Mouse (Mus musculus) spleen, adult 2 months (tissue): ENCODE measurements around the gene Smpd3. TPM values are rescaled to one million over a fixed set of nuclear protein-coding genes. Genes with fewer than 3 reads are reported as not detected.

Source experiments
- DNase-seq, 2 experiments: peaks; one replicate each; pipeline versions ENCODE4 v3.0.0 to v3.0.0-alpha.2; 2012 to 2021; ENCODE audit warnings: low spot score in 2 of 2, low read depth in 1 of 2
- H3K27ac ChIP-seq: fragments of 200-500 bp; 2 replicates; pipeline ENCODE4 v1.5.1; 2012; ENCODE audit warnings: low read length, inconsistent platforms; ENCODE audit not compliant: insufficient read depth
- H3K27me3 ChIP-seq: fragments of 200-500 bp; 2 replicates; pipeline ENCODE4 v1.6.1; 2012; ENCODE audit warnings: mild to moderate bottlenecking, moderate library complexity, low read length, inconsistent platforms; ENCODE audit not compliant: control insufficient read depth, insufficient read depth
- H3K36me3 ChIP-seq: fragments of 200-500 bp; 2 replicates; pipeline ENCODE4 v1.6.1; 2012; ENCODE audit warnings: mild to moderate bottlenecking, low read length, inconsistent platforms; ENCODE audit not compliant: control insufficient read depth, insufficient read depth
- H3K4me1 ChIP-seq: fragments of 200-500 bp; 2 replicates; pipeline ENCODE4 v1.6.1; 2011; ENCODE audit warnings: inconsistent platforms; ENCODE audit not compliant: control insufficient read depth, insufficient read depth, insufficient read length
- H3K4me3 ChIP-seq: fragments of 200-500 bp; 2 replicates; pipeline ENCODE4 v1.5.1; 2011; ENCODE audit warnings: mild to moderate bottlenecking, inconsistent platforms; ENCODE audit not compliant: insufficient read depth, insufficient read length; ENCODE audit errors: extremely low read depth
- CTCF ChIP-seq: fragments of 200-500 bp; IDR thresholded peaks from 2 replicates; pipeline ENCODE4 v1.5.1; 2011; ENCODE audit warnings: mild to moderate bottlenecking, inconsistent platforms; ENCODE audit not compliant: insufficient read depth, insufficient read length, insufficient replicate concordance; ENCODE audit errors: extremely low read depth
- POLR2A ChIP-seq: fragments of 200-500 bp; IDR thresholded peaks from 2 replicates; pipeline ENCODE4 v1.6.1; 2011; ENCODE audit warnings: low read depth, low read length, inconsistent platforms
- WGBS: fragments of 180-500 bp; shearing (Covaris S2); methylation state at CpG from one replicate; pipeline ENCODE4 v1.1.7; 2018; 5-methylcytosine and 5-hydroxymethylcytosine counted together
- polyA plus RNA-seq: library from polyadenylated mRNA; depleted of rRNA; stranded (reverse); fragments of >200 nt; gene quantifications from 2 replicates; pipeline ENCODE4 v1.2.3, GENCODE M21; 2012

Gene Smpd3
- polyA plus RNA-seq, 1 experiment, result 1.1 TPM

DNA sequence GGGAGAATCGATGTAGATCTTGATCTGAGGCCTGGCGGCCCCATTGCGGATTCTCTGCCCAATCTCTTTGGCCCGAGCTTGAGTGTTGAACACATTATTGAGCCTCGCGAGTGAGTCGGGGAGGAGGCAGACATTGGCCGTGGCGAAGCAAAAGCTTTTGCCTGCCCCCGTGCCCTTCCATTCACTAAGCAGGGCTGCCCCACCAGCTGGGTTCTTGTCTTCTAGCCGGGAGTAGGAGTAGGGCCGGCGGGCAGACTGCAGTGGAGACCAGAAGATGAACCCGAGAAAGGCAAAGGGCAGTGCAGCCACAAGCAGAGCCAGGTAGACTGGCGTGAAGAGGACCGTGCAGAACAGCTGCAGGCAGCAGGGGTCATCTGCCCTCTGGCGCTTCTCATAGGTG lies 72.4 kb downstream of the Smpd3 start:
- Histone ChIP-seq H3K27me3 (no peaks in the 10 kb centered on the region), H3K4me3 (no peak overlapping the region), H3K4me1 (no peaks in the 10 kb centered on the region; the same call in 1 of the 2 replicates), H3K27ac (no peak overlapping the region), H3K36me3 (no peaks in the 10 kb centered on the region)
- TF ChIP-seq CTCF (no peak), POLR2A (no peak)
- DNase-seq, result no peak
- WGBS, result 91% methylated on average over 17 of the region's 17 CpGs

DNA sequence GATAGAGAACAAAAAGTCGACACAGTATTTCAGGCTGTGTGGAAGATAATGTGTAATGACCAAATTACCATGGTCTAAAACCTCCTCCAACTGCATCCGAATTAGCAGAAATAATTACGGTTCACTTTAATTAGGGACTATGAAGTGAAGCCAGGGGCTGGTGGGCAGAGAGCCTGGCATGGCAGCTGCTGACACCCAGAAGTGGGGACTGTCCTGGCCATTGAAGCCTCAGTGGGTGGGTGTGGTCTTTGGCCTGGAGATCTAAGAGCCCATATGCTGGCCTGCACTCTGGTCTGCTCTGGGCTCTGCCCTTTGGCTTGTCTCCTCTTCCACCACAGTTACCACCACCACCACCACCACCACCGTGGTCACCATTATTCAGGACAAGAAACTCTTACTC lies 73.9 kb downstream of the Smpd3 start:
- no peak for TF ChIP-seq CTCF
- no peak for TF ChIP-seq POLR2A
- Histone ChIP-seq H3K4me1 (no peaks in the 10 kb centered on the region), H3K4me3 (no peak overlapping the region), H3K27me3 (no peaks in the 10 kb centered on the region), H3K27ac (no peak overlapping the region), H3K36me3 (no peaks in the 10 kb centered on the region)
- DNase-seq, result no peak
- WGBS, result 91% methylated on average over 4 of the region's 4 CpGs

DNA sequence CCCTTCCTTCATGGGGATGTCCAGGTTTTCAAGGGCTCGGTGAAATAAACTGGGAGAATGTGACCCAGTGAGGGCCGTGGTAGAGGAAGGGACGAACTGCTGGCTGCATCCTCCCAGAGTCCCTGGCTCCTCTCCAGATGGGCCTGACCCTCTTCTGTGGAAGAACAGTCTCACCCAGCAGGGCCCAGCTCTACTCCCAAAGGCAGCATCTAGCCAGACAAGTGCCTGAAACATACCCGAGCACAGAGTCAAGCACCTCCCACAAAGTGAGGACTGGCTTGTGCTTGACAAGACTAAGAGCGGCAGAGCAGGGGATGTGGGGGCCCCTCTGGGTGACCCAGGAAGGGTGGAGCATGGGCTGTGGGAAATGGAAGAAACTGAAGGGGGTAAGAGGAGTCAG lies 75.4 kb downstream of the Smpd3 start:
- Histone ChIP-seq H3K36me3 (no peaks in the 10 kb centered on the region), H3K4me3 (no peak overlapping the region), H3K4me1 (no peaks in the 10 kb centered on the region), H3K27me3 (no peaks in the 10 kb centered on the region), H3K27ac (no peak overlapping the region)
- DNase-seq, result no peak
- 69% methylated on average over 5 of the region's 5 CpGs for WGBS
- no peak for TF ChIP-seq CTCF
- TF ChIP-seq POLR2A, result no peak

- no peaks in the 10 kb centered on the region for H3K36me3 ChIP-seq
- H3K27me3 ChIP-seq, result no peaks in the 10 kb centered on the region
- 92% methylated on average over 4 of the region's 4 CpGs for WGBS
- DNase-seq, result no peak
- TF ChIP-seq POLR2A, result no peak
- TF ChIP-seq CTCF, result no peak
- no peaks in the 10 kb centered on the region for H3K4me1 ChIP-seq
- H3K4me3 ChIP-seq, result no peak overlapping the region
- no peak overlapping the region for H3K27ac ChIP-seq
Observed at GRCm38 (mm10) chr8:106260894-106261293, 76.9 kb downstream of the Smpd3 start.

DNA sequence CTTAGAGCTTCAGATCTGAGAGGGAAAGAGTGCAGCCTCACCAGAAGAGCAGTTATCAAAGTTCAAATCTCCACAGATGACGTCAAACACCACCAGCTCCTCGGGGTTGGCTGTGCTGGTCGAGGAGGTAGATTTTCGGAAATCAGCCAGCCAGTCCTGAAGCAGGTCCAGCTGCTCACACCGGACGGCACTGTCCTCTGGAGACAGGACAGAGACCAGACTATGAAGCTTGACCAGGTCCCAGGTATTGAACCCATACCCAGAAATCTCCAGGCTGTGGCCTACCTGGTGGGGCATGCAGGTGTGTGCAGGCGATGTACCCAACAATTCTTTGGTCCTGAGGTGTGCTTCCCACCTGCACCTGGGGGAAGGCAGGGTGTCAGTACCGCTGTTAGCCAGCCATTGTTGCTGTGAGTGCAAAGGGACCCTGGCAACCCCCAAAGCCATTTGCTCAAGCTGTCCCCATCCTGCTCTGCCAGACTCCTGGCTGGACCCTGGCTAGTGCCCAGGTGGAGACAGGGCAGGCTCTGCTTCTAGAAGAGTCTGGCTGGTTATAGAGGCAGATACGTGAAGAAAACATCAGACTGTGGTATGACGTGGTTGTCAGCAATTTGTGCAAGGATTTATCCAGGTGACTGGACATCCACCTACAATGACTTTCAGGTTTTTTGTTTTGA lies 78.1 kb downstream of the Smpd3 start:
- DNase-seq, result no peak
- no peaks in the 10 kb centered on the region for H3K36me3 ChIP-seq
- H3K27me3 ChIP-seq, result no peaks in the 10 kb centered on the region
- H3K27ac ChIP-seq, result no peak overlapping the region
- no peak for TF ChIP-seq POLR2A
- no peak for TF ChIP-seq CTCF
- H3K4me1 ChIP-seq, result no peaks in the 10 kb centered on the region
- 84% methylated on average over 10 of the region's 10 CpGs for WGBS
- H3K4me3 ChIP-seq, result no peak overlapping the region

- H3K4me1 ChIP-seq, result no peaks in the 10 kb centered on the region
- no peaks in the 10 kb centered on the region for H3K27me3 ChIP-seq
- H3K36me3 ChIP-seq, result peaks cover 3% of the 10 kb centered on the region; the same call in 1 of the 2 replicates
- H3K4me3 ChIP-seq, result no peak overlapping the region
- no peak for TF ChIP-seq POLR2A
- TF ChIP-seq CTCF, result peak; percentile 35; the same call in 1 of the 2 replicates
- 76% methylated on average over 1 of the region's 1 CpGs for WGBS
- H3K27ac ChIP-seq, result no peak overlapping the region
- peak; percentile 3 to 21 for DNase-seq
Observed at GRCm38 (mm10) chr8:106258169-106258568, 79.6 kb downstream of the Smpd3 start.

DNA sequence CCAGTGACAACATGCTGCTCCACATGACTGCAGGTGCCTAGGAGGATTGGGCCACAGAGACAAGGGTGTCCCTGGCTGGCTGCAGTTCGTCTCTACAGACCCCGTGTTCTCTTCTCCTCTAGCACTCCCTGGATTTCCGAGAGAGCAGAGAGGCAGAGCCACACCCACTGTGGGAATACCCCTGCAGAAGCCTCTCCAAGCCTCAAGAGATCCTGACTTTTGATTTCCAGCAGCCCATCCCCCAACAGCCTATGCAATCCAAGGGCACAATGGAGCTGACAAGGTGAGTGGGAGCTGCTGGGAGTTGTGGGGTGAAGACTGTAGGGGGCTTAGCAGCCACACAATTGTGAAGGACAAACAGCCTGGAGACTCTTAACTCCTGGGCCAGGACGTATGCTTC lies 87.6 kb downstream of the Smpd3 start:
- H3K36me3 ChIP-seq, result peaks cover 40% of the 10 kb centered on the region
- no peak overlapping the region for H3K4me3 ChIP-seq

More for the DNA sequence above, 87.6 kb downstream of the Smpd3 start:
- Histone ChIP-seq H3K4me1 (no peaks in the 10 kb centered on the region), H3K27me3 (no peaks in the 10 kb centered on the region), H3K27ac (no peak overlapping the region)
- WGBS, result 93% methylated on average over 4 of the region's 4 CpGs
- TF ChIP-seq POLR2A (no peak), CTCF (no peak)
- no peak for DNase-seq
